Mouse (Mus musculus) neural tube, embryonic 14.5 days (tissue): ENCODE results near the gene Sema3e. TPM values are rescaled to one million over a fixed set of nuclear protein-coding genes. Genes with fewer than 3 reads are reported as not detected.

Experiments
- ATAC-seq: fragments of 200-750 bp; cut with Nextera tagmentation; 2 replicates; pipeline ENCODE4 v1.8.0; 2017; ENCODE audit warnings: low read depth, mild to moderate bottlenecking, moderate TSS enrichment, moderate library complexity
- H3K27ac ChIP-seq: fragments of 300-500 bp; sonication (generic); 2 replicates; pipeline ENCODE4 v1.5.1; 2014; ENCODE audit warnings: low read depth, mild to moderate bottlenecking, control low read depth, low read length, moderate library complexity, mixed read lengths
- H3K27me3 ChIP-seq: fragments of 300-500 bp; sonication (generic); 2 replicates; pipeline ENCODE4 v1.6.1; 2014; ENCODE audit warnings: low read length; ENCODE audit not compliant: control insufficient read depth, insufficient read depth
- H3K36me3 ChIP-seq: fragments of 300-500 bp; sonication (generic); 2 replicates; pipeline ENCODE4 v1.6.1; 2014; ENCODE audit warnings: low read length, mixed read lengths; ENCODE audit not compliant: control insufficient read depth, insufficient read depth
- H3K4me1 ChIP-seq: fragments of 300-500 bp; sonication (generic); 2 replicates; pipeline ENCODE4 v1.6.1; 2014; ENCODE audit warnings: low read length; ENCODE audit not compliant: control insufficient read depth, insufficient read depth
- H3K4me2 ChIP-seq: fragments of 300-500 bp; sonication (generic); 2 replicates; pipeline ENCODE4 v1.6.1; 2014; ENCODE audit warnings: mild to moderate bottlenecking, low read depth, low read length, control low read depth
- H3K4me3 ChIP-seq: fragments of 300-500 bp; sonication (generic); 2 replicates; pipeline ENCODE4 v1.5.1; 2014; ENCODE audit warnings: low read depth, low read length, control low read depth, mixed read lengths
- H3K9ac ChIP-seq: fragments of 300-500 bp; sonication (generic); replicated peaks from 2 replicates; pipeline ENCODE4 v1.6.1; 2014; ENCODE audit warnings: low read depth, mild to moderate bottlenecking, control low read depth, low read length, mixed read lengths
- H3K9me3 ChIP-seq: fragments of 300-500 bp; sonication (generic); 2 replicates; pipeline ENCODE4 v1.6.1; 2016; ENCODE audit warnings: low read length; ENCODE audit not compliant: control insufficient read depth
- WGBS: fragments of 180-500 bp; shearing (Covaris S2); extraction: QIAGEN DNeasy Blood & Tissue Kit; methylation state at CpG from one replicate; pipeline ENCODE4 v1.1.7; 2014; 5-methylcytosine and 5-hydroxymethylcytosine counted together
- polyA plus RNA-seq: library from polyadenylated mRNA; unstranded; fragments of >200 nt; fragmentation: Nextera tagmentation; extraction: Ambion mirVana; gene quantifications from 2 replicates; pipeline ENCODE4 v1.2.1, GENCODE M21; 2014

Sema3e gene
- polyA plus RNA-seq, 1 experiment from 2014 or later: 3.1 TPM

DNA sequence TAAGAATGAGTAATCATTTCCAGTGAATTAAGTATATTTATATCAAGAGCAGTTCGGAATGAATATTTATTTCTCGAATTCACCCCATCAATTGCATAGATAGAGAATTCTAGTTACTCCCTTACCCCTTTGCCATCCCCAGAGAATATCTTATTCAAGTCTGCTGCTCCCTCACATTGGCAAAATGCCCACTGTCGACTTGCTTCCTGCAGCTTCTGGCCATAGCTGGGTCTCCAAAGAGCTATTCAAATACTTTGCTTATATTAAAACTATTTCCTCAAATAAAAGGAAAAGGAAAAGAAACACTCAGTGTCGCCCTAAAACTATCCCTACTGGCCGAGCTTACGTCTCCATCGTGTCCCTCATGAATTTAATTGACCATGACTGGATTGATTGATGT lies 191.1 kb downstream of the Sema3e start:
- ATAC-seq: no peak

DNA sequence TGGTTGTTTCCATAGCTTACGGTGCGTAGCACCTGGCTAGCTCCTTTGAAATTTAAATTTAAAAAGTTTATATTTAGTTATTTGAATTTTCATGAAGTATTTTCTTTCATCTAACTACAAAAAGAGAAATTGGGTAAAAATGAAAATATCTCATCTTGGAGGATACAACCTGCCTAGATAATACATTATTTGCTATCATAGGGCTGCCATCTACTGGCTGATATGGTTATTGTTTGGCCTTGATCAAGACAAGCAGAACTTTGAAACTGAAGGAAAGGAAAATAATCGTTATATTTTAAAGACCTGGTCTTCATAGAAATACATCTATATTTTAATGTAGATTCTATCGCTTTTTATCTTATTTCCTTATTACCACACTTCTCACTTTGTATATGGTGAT lies 193.6 kb downstream of the Sema3e start:
- ATAC-seq: peak; percentile 64; the same call in 1 of the 2 replicates
- WGBS: 74% methylated on average over 4 of the region's 4 CpGs
- no peaks in the 10 kb centered on the region for H3K9me3 ChIP-seq
- no peak overlapping the region for H3K27ac ChIP-seq
- H3K9ac ChIP-seq: no peak overlapping the region
- H3K36me3 ChIP-seq: no peaks in the 10 kb centered on the region
- H3K27me3 ChIP-seq: no peaks in the 10 kb centered on the region
- no peaks in the 10 kb centered on the region for H3K4me1 ChIP-seq
- no peak overlapping the region for H3K4me3 ChIP-seq
- H3K4me2 ChIP-seq: no peak overlapping the region

More for the DNA sequence above, 191.1 kb downstream of the Sema3e start:
- H3K9ac ChIP-seq: no peak overlapping the region
- no peaks in the 10 kb centered on the region for H3K27me3 ChIP-seq
- no peaks in the 10 kb centered on the region for H3K4me1 ChIP-seq
- H3K4me3 ChIP-seq: no peak overlapping the region
- 29% methylated on average over 7 of the region's 7 CpGs for WGBS
- no peaks in the 10 kb centered on the region for H3K36me3 ChIP-seq
- no peak overlapping the region for H3K4me2 ChIP-seq
- no peaks in the 10 kb centered on the region for H3K9me3 ChIP-seq
- H3K27ac ChIP-seq: no peak overlapping the region

DNA sequence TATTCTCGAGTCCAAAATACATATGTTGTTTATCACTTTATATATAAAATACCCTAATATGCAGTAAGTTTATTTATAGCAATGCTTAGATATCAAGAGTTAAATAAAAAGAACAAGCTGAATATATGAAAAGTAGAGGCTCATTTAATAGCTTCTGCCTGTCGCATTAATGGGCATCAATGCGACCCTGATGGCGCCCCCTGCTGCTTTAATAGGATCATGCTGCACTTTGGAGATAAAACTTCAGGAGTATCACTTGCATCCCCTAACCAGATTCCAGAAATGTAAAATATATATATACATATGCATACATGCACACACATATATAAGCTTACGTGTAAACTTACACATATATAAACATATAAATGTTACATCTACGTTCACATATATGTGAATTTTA lies 199.4 kb downstream of the Sema3e start:
- no peak for ATAC-seq
- Histone ChIP-seq H3K27ac (no peak overlapping the region), H3K9me3 (no peaks in the 10 kb centered on the region), H3K9ac (no peak overlapping the region), H3K4me1 (no peaks in the 10 kb centered on the region), H3K4me3 (no peak overlapping the region), H3K4me2 (no peak overlapping the region), H3K36me3 (no peaks in the 10 kb centered on the region), H3K27me3 (no peaks in the 10 kb centered on the region)
- WGBS: 92% methylated on average over 6 of the region's 6 CpGs

DNA sequence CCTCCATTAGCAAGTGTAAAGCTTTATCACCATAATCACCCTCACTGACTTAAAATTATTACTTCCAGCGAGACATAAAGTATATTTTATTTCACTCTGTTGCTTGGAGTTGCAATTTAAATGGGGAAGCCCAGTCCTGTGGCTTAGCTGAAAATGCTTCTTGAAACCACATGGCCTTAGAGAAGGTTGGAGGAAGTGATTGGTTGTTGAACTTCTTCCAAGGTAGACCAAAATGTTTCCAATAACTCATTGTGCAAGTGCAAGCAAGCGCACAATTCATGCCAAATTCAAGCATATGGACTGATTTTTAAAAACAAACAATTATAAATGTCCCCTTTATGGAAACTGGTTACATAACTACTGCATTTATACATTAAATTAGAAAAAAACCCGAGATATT lies 206.0 kb downstream of the Sema3e start:
- WGBS: 86% methylated on average over 3 of the region's 3 CpGs
- H3K27me3 ChIP-seq: no peaks in the 10 kb centered on the region

DNA sequence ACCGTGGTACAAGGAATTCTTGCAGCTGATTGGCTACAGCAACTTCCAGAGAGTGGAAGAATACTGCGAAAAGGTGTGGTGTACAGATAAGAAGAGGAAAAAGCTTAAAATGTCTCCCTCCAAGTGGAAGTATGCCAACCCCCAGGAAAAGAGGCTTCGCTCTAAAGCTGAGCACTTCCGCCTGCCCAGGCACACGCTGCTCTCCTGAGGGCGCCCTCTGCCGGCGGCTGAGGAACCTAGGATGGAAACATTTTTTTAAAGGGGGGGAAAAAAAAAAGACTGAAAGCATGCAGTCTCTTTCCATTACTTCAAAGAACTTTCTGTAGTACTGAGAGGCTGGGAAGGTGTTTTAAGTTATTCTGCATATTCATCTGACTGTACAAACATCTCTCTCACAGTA lies 227.5 kb downstream of the Sema3e start:
- H3K4me2 ChIP-seq: no peak overlapping the region
- no peaks in the 10 kb centered on the region for H3K4me1 ChIP-seq
- no peaks in the 10 kb centered on the region for H3K9me3 ChIP-seq
- H3K36me3 ChIP-seq: no peaks in the 10 kb centered on the region
- no peak overlapping the region for H3K4me3 ChIP-seq
- H3K27me3 ChIP-seq: no peaks in the 10 kb centered on the region
- 47% methylated on average over 8 of the region's 8 CpGs for WGBS
- H3K27ac ChIP-seq: no peak overlapping the region
- H3K9ac ChIP-seq: no peak overlapping the region
- ATAC-seq: no peak

More for the DNA sequence above, 206.0 kb downstream of the Sema3e start:
- Histone ChIP-seq H3K27ac (no peak overlapping the region), H3K4me3 (no peak overlapping the region), H3K9ac (no peak overlapping the region), H3K36me3 (no peaks in the 10 kb centered on the region), H3K4me1 (no peaks in the 10 kb centered on the region), H3K9me3 (no peaks in the 10 kb centered on the region), H3K4me2 (no peak overlapping the region)
- no peak for ATAC-seq

DNA sequence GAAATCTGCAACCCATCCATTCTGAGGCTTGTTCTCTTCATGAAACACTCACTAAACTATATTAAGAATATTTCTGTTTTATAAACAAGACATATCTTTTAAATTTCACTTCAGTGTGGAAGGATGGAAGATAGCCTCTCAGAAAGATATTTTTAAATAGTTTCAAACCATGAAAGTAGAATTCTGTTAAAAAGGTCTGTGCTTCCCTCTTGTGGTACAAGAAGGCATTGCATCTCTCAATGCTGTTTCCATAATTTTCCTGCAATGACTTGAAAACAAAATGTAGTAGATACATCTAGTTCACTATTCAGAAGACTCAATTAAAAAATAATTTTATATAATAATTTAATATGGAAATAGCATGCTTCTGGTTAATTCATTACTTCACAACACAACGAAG lies 228.3 kb downstream of the Sema3e start:
- ATAC-seq: no peak
- Histone ChIP-seq H3K36me3 (no peaks in the 10 kb centered on the region), H3K27me3 (no peaks in the 10 kb centered on the region), H3K27ac (no peak overlapping the region), H3K4me1 (no peaks in the 10 kb centered on the region), H3K9ac (no peak overlapping the region), H3K4me2 (no peak overlapping the region), H3K4me3 (no peak overlapping the region), H3K9me3 (no peaks in the 10 kb centered on the region)
- WGBS: 77% methylated on average over 1 of the region's 1 CpGs

DNA sequence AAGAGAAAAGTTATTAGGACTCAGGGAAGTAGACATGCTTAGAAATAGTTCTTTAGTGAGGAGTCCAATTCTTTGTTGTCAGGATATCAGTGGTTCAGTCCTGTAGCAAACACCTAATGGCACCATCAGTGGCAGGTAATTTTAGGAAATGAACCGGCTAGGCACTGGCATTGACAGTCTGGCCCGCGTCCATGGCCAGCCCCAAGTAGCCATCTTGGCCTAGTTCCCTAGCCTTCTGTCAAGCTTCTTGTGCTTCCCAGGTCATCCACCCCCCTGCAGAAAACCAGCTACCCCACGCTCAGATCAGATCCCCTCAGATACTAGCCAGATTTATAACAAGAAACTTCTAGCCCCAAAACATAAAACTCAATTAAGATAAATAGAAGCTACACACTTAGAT lies 235.1 kb downstream of the Sema3e start:
- Histone ChIP-seq H3K27ac (no peak overlapping the region), H3K9me3 (no peaks in the 10 kb centered on the region), H3K27me3 (no peaks in the 10 kb centered on the region), H3K36me3 (no peaks in the 10 kb centered on the region), H3K4me3 (no peak overlapping the region), H3K9ac (no peak overlapping the region), H3K4me2 (no peak overlapping the region), H3K4me1 (no peaks in the 10 kb centered on the region)
- 90% methylated on average over 4 of the region's 4 CpGs for WGBS
- ATAC-seq: no peak

DNA sequence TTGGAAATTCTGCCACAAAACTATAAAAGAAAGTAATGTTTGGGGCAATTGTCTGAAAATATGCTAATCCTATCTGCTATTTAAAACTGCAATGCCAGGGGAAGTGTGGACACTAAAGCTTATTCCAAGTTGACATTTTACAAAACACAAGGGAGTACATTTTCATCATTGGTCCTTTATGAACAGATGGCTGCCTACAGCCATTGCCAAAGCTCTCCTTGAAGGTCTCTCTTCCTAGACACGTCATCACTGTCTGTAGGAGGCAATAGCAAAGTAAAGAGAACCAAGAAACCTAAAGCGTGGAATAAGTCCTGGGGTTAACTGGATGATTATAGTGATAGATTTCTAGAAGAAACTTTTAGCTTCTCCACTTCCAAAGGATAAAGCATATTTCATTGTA lies 242.3 kb downstream of the Sema3e start:
- Histone ChIP-seq H3K4me2 (no peak overlapping the region), H3K27me3 (no peaks in the 10 kb centered on the region), H3K9ac (no peak overlapping the region), H3K9me3 (no peaks in the 10 kb centered on the region), H3K27ac (no peak overlapping the region), H3K4me3 (no peak overlapping the region), H3K36me3 (no peaks in the 10 kb centered on the region), H3K4me1 (no peaks in the 10 kb centered on the region)
- WGBS: 83% methylated on average over 2 of the region's 2 CpGs
- no peak for ATAC-seq
